Mouse (Mus musculus): ENCODE measurements at regions not wholly inside any gene's neighbourhood (a gene's known extent, or its start where the extent isn't known, plus 50 kb on each side); places are given as distances from the start of the nearest gene placed in this dataset.

- no peaks in the 10 kb centered on the region for H3K27me3 ChIP-seq (ENCODE audit: control insufficient read depth in 1 of 2, insufficient read depth in 2 of 2, low read length in 2 of 2)
- no peaks in the 10 kb centered on the region for H3K79me2 ChIP-seq (ENCODE audit: control insufficient read depth, insufficient read depth, low read length, poor library complexity)
- no peak for TF ChIP-seq MAFK (IDR thresholded peaks at IDR 0.05; ENCODE audit: borderline replicate concordance, low read depth, low read length)
- H3K4me3 ChIP-seq (ENCODE audit: control insufficient read depth in 1 of 2, insufficient read depth in 1 of 2, low read depth in 2 of 2, low read length in 2 of 2) = no peak overlapping the region
- H3K27ac ChIP-seq (ENCODE audit: control insufficient read depth, low read depth, low read length) = no peak overlapping the region
- no peaks in the 10 kb centered on the region for H3K36me3 ChIP-seq (ENCODE audit: control insufficient read depth in 1 of 2, insufficient read depth in 2 of 2, low read length in 2 of 2)
- H3K9me3 ChIP-seq (replicated peaks; ENCODE audit: insufficient read depth, low read length) = no peaks in the 10 kb centered on the region
- no peak for DNase-seq (ENCODE audit: low read depth, low spot score)
- no peaks in the 10 kb centered on the region for H3K4me1 ChIP-seq (ENCODE audit: control insufficient read depth in 1 of 2, insufficient read depth in 2 of 2, low read length in 2 of 2)
- no peak overlapping the region for H3K9ac ChIP-seq (ENCODE audit: control insufficient read depth, low read depth, low read length, poor library complexity, severe bottlenecking)
Measured at GRCm38 (mm10) chr3:101666583-101666982, 62.1 kb upstream of the Atp1a1 start.

GRCm38 (mm10) chr3:101661184-101661992 lies 56.9 kb upstream of the Atp1a1 start:
- H3K4me3 ChIP-seq (ENCODE audit: control insufficient read depth in 1 of 2, insufficient read depth in 1 of 2, low read depth in 2 of 2, low read length in 2 of 2) = no peak overlapping the region
- no peaks in the 10 kb centered on the region for H3K4me1 ChIP-seq (ENCODE audit: control insufficient read depth in 1 of 2, insufficient read depth in 2 of 2, low read length in 2 of 2)
- H3K27me3 ChIP-seq (ENCODE audit: control insufficient read depth in 1 of 2, insufficient read depth in 2 of 2, low read length in 2 of 2) = no peaks in the 10 kb centered on the region
- H3K27ac ChIP-seq (ENCODE audit: control insufficient read depth, low read depth, low read length) = no peak overlapping the region
- TF ChIP-seq MAX (IDR thresholded peaks at IDR 0.05; ENCODE audit: low read length) (no peak), ZKSCAN1 (IDR thresholded peaks at IDR 0.05; ENCODE audit: low read depth, low read length) (no peak), EP300 (IDR thresholded peaks at IDR 0.05; ENCODE audit: low read depth in 1 of 2, low read length in 2 of 2) (no peak), MEF2A (IDR thresholded peaks at IDR 0.05; ENCODE audit: extremely low read depth, insufficient replicate concordance, low read depth, low read length, poor library complexity, severe bottlenecking) (no peak), RCOR1 (IDR thresholded peaks at IDR 0.05; ENCODE audit: low read depth, low read length) (no peak), GABPA (IDR thresholded peaks at IDR 0.05; ENCODE audit: low read depth, low read length) (no peak), TCF12 (IDR thresholded peaks at IDR 0.05; ENCODE audit: low read depth, low read length) (no peak), MYB (IDR thresholded peaks at IDR 0.05; ENCODE audit: low read depth, low read length) (no peak), NRF1 (IDR thresholded peaks at IDR 0.05; ENCODE audit: insufficient read depth, low read depth, low read length, poor library complexity, severe bottlenecking) (no peak), HCFC1 (IDR thresholded peaks at IDR 0.05; ENCODE audit: low read depth, low read length) (no peak), USF1 (IDR thresholded peaks at IDR 0.05; ENCODE audit: low read depth, low read length) (no peak), ETS1 (IDR thresholded peaks at IDR 0.05; ENCODE audit: low read depth, low read length) (no peak)
- no peaks in the 10 kb centered on the region for H3K36me3 ChIP-seq (ENCODE audit: control insufficient read depth in 1 of 2, insufficient read depth in 2 of 2, low read length in 2 of 2)
- H3K9ac ChIP-seq (ENCODE audit: control insufficient read depth, low read depth, low read length, poor library complexity, severe bottlenecking) = no peak overlapping the region
- DNase-seq (ENCODE audit: low read depth, low spot score) = no peak
- no peaks in the 10 kb centered on the region for H3K9me3 ChIP-seq (replicated peaks; ENCODE audit: insufficient read depth, low read length)
- no peaks in the 10 kb centered on the region for H3K79me2 ChIP-seq (ENCODE audit: control insufficient read depth, insufficient read depth, low read length, poor library complexity)

DNA sequence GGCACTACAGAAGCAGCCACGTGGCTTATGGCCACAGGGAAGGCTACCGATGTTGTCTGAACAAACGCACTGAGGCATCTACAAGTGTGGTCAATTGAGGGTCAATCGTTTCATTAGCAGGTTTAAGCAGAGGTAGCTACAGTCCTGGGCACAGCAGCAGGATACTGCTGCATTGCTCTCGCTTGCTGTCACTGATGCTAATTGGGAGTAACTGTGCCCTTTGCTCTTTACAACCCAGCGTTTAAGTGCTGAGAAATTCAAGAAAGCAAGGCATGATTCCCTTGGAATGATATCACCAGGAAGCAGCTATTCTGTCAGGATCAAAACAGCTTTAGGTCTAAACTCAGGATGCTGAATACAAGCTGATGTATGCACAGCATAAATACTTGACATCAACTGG lies 56.2 kb upstream of the Atp1a1 start:
- H3K4me1 ChIP-seq (ENCODE audit: control insufficient read depth in 1 of 2, insufficient read depth in 2 of 2, low read length in 2 of 2) = no peaks in the 10 kb centered on the region
- H3K27me3 ChIP-seq (ENCODE audit: control insufficient read depth in 1 of 2, insufficient read depth in 2 of 2, low read length in 2 of 2) = no peaks in the 10 kb centered on the region
- no peak for TF ChIP-seq BHLHE40 (IDR thresholded peaks at IDR 0.05; ENCODE audit: borderline replicate concordance, low read depth, low read length)
- no peak for TF ChIP-seq MAZ (IDR thresholded peaks at IDR 0.05; ENCODE audit: low read depth, low read length)
- TF ChIP-seq ZNF384 (IDR thresholded peaks at IDR 0.05; ENCODE audit: low read depth, low read length) = no peak
- TF ChIP-seq JUND (IDR thresholded peaks at IDR 0.05; ENCODE audit: low read depth, low read length) = no peak
- no peak for TF ChIP-seq ZKSCAN1 (IDR thresholded peaks at IDR 0.05; ENCODE audit: low read depth, low read length)
- TF ChIP-seq EP300 (IDR thresholded peaks at IDR 0.05; ENCODE audit: low read depth in 1 of 2, low read length in 2 of 2) = no peak
- TF ChIP-seq ELF1 (IDR thresholded peaks at IDR 0.05; ENCODE audit: low read depth, low read length) = no peak
- H3K36me3 ChIP-seq (ENCODE audit: control insufficient read depth in 1 of 2, insufficient read depth in 2 of 2, low read length in 2 of 2) = no peaks in the 10 kb centered on the region
- H3K9me3 ChIP-seq (replicated peaks; ENCODE audit: insufficient read depth, low read length) = no peaks in the 10 kb centered on the region
- H3K27ac ChIP-seq (ENCODE audit: control insufficient read depth, low read depth, low read length) = no peak overlapping the region
- no peak overlapping the region for H3K9ac ChIP-seq (ENCODE audit: control insufficient read depth, low read depth, low read length, poor library complexity, severe bottlenecking)
- no peak for DNase-seq (ENCODE audit: low read depth, low spot score)
- H3K4me3 ChIP-seq (ENCODE audit: control insufficient read depth in 1 of 2, insufficient read depth in 1 of 2, low read depth in 2 of 2, low read length in 2 of 2) = no peak overlapping the region
- no peaks in the 10 kb centered on the region for H3K79me2 ChIP-seq (ENCODE audit: control insufficient read depth, insufficient read depth, low read length, poor library complexity)

Data from MEL (cell line).